Mouse (Mus musculus): ENCODE measurements around the gene Wdr82. TPM values are rescaled to one million over a fixed set of nuclear protein-coding genes. Genes with fewer than 3 reads are reported as not detected.

The Wdr82 gene
- total and polyA plus RNA-seq, 3 experiments: 15.1 to 103 (median 92.0) TPM

- Histone ChIP-seq H3K4me1 (ENCODE audit: insufficient read depth, low read depth, low read length) (peaks cover 50% of the 10 kb centered on the region), H3K4me3 (ENCODE audit: low read depth, low read length) (no peak overlapping the region), H3K36me3 (replicated peaks) (peaks cover 66% of the 10 kb centered on the region), H3K27me3 (ENCODE audit: insufficient read depth, low read length) (no peaks in the 10 kb centered on the region), H3K9me3 (replicated peaks) (no peaks in the 10 kb centered on the region)
- DNase-seq (ENCODE audit: low spot score): no peak
- TF ChIP-seq TAL1 (conservative IDR thresholded peaks at IDR 0.05; ENCODE audit: low read depth, low read length) (no peak), POLR2AphosphoS5 (IDR thresholded peaks at IDR 0.05; ENCODE audit: insufficient replicate concordance, low read depth, low read length) (no peak), GATA1 (IDR thresholded peaks at IDR 0.05; ENCODE audit: borderline replicate concordance, low read length) (no peak), CTCF (IDR thresholded peaks at IDR 0.05; ENCODE audit: low read depth, low read length) (no peak), GATA2 (IDR thresholded peaks at IDR 0.05; ENCODE audit: borderline replicate concordance, low read depth, low read length) (no peak)
- ATAC-seq (ENCODE audit: extremely low read depth, insufficient number of reproducible peaks, low FRiP score, poor library complexity, severe bottlenecking): no peak
Observed at GRCm38 (mm10) chr9:106175552-106176200, 4.9 kb downstream of the Wdr82 start.

GRCm38 (mm10) chr9:106176769-106177168, 6.0 kb downstream of the Wdr82 start:
- TF ChIP-seq GATA1 (IDR thresholded peaks at IDR 0.05; ENCODE audit: borderline replicate concordance, low read length): no peak
- TF ChIP-seq GATA2 (IDR thresholded peaks at IDR 0.05; ENCODE audit: borderline replicate concordance, low read depth, low read length): no peak
- no peak for TF ChIP-seq POLR2AphosphoS5 (IDR thresholded peaks at IDR 0.05; ENCODE audit: insufficient replicate concordance, low read depth, low read length)
- no peak for TF ChIP-seq CTCF (IDR thresholded peaks at IDR 0.05; ENCODE audit: low read depth, low read length)
- TF ChIP-seq TAL1 (conservative IDR thresholded peaks at IDR 0.05; ENCODE audit: low read depth, low read length): no peak
- H3K36me3 ChIP-seq (replicated peaks): peaks cover 77% of the 10 kb centered on the region
- H3K4me3 ChIP-seq (ENCODE audit: low read depth, low read length): no peak overlapping the region
- DNase-seq (ENCODE audit: low spot score) (no peak), ATAC-seq (ENCODE audit: extremely low read depth, insufficient number of reproducible peaks, low FRiP score, poor library complexity, severe bottlenecking) (no peak)
- no peaks in the 10 kb centered on the region for H3K27me3 ChIP-seq (ENCODE audit: insufficient read depth, low read length)
- no peaks in the 10 kb centered on the region for H3K9me3 ChIP-seq (replicated peaks)
- H3K4me1 ChIP-seq (ENCODE audit: insufficient read depth, low read depth, low read length): peaks cover 52% of the 10 kb centered on the region

GRCm38 (mm10) chr9:106177799-106178198, 7.1 kb downstream of the Wdr82 start:
- no peaks in the 10 kb centered on the region for H3K9me3 ChIP-seq (replicated peaks)
- ATAC-seq (ENCODE audit: extremely low read depth, insufficient number of reproducible peaks, low FRiP score, poor library complexity, severe bottlenecking) (no peak), DNase-seq (ENCODE audit: low spot score) (no peak)
- H3K27me3 ChIP-seq (ENCODE audit: insufficient read depth, low read length): no peaks in the 10 kb centered on the region
- no peak overlapping the region for H3K4me3 ChIP-seq (ENCODE audit: low read depth, low read length)
- peaks cover 52% of the 10 kb centered on the region for H3K4me1 ChIP-seq (ENCODE audit: insufficient read depth, low read depth, low read length)
- H3K36me3 ChIP-seq (replicated peaks): peaks cover 88% of the 10 kb centered on the region
- no peak for TF ChIP-seq CTCF (IDR thresholded peaks at IDR 0.05; ENCODE audit: low read depth, low read length)
- no peak for TF ChIP-seq TAL1 (conservative IDR thresholded peaks at IDR 0.05; ENCODE audit: low read depth, low read length)
- TF ChIP-seq POLR2AphosphoS5 (IDR thresholded peaks at IDR 0.05; ENCODE audit: insufficient replicate concordance, low read depth, low read length): no peak
- TF ChIP-seq GATA1 (IDR thresholded peaks at IDR 0.05; ENCODE audit: borderline replicate concordance, low read length): no peak
- TF ChIP-seq GATA2 (IDR thresholded peaks at IDR 0.05; ENCODE audit: borderline replicate concordance, low read depth, low read length): no peak

- Histone ChIP-seq H3K36me3 (replicated peaks) (peaks cover 94% of the 10 kb centered on the region), H3K27me3 (ENCODE audit: insufficient read depth, low read length) (no peaks in the 10 kb centered on the region), H3K4me3 (ENCODE audit: low read depth, low read length) (no peak overlapping the region), H3K4me1 (ENCODE audit: insufficient read depth, low read depth, low read length) (peaks cover 41% of the 10 kb centered on the region), H3K9me3 (replicated peaks) (no peaks in the 10 kb centered on the region)
- DNase-seq (ENCODE audit: low spot score) (no peak), ATAC-seq (ENCODE audit: extremely low read depth, insufficient number of reproducible peaks, low FRiP score, poor library complexity, severe bottlenecking) (no peak)
- TF ChIP-seq CTCF (IDR thresholded peaks at IDR 0.05; ENCODE audit: low read depth, low read length) (no peak), TAL1 (conservative IDR thresholded peaks at IDR 0.05; ENCODE audit: low read depth, low read length) (no peak), POLR2AphosphoS5 (IDR thresholded peaks at IDR 0.05; ENCODE audit: insufficient replicate concordance, low read depth, low read length) (no peak), GATA2 (IDR thresholded peaks at IDR 0.05; ENCODE audit: borderline replicate concordance, low read depth, low read length) (no peak), GATA1 (IDR thresholded peaks at IDR 0.05; ENCODE audit: borderline replicate concordance, low read length) (no peak)
Observed at GRCm38 (mm10) chr9:106179454-106179853, 8.7 kb downstream of the Wdr82 start.

GRCm38 (mm10) chr9:106179964-106180363, 9.2 kb downstream of the Wdr82 start:
- no peak for ATAC-seq (ENCODE audit: extremely low read depth, insufficient number of reproducible peaks, low FRiP score, poor library complexity, severe bottlenecking)
- Histone ChIP-seq H3K27me3 (ENCODE audit: insufficient read depth, low read length) (no peaks in the 10 kb centered on the region), H3K9me3 (replicated peaks) (no peaks in the 10 kb centered on the region), H3K4me3 (ENCODE audit: low read depth, low read length) (no peak overlapping the region), H3K4me1 (ENCODE audit: insufficient read depth, low read depth, low read length) (peaks cover 38% of the 10 kb centered on the region), H3K36me3 (replicated peaks) (peaks cover 94% of the 10 kb centered on the region)
- no peak for DNase-seq (ENCODE audit: low spot score)
- TF ChIP-seq CTCF (IDR thresholded peaks at IDR 0.05; ENCODE audit: low read depth, low read length) (no peak), GATA2 (IDR thresholded peaks at IDR 0.05; ENCODE audit: borderline replicate concordance, low read depth, low read length) (no peak), POLR2AphosphoS5 (IDR thresholded peaks at IDR 0.05; ENCODE audit: insufficient replicate concordance, low read depth, low read length) (no peak), GATA1 (IDR thresholded peaks at IDR 0.05; ENCODE audit: borderline replicate concordance, low read length) (no peak), TAL1 (conservative IDR thresholded peaks at IDR 0.05; ENCODE audit: low read depth, low read length) (no peak)

- peaks cover 100% of the 10 kb centered on the region for H3K36me3 ChIP-seq (replicated peaks)
- ATAC-seq (ENCODE audit: extremely low read depth, insufficient number of reproducible peaks, low FRiP score, poor library complexity, severe bottlenecking): no peak
Observed at GRCm38 (mm10) chr9:106182146-106182545, 11.4 kb downstream of the Wdr82 start.

More at GRCm38 (mm10) chr9:106182146-106182545, 11.4 kb downstream of the Wdr82 start:
- TF ChIP-seq GATA2 (IDR thresholded peaks at IDR 0.05; ENCODE audit: borderline replicate concordance, low read depth, low read length) (no peak), TAL1 (conservative IDR thresholded peaks at IDR 0.05; ENCODE audit: low read depth, low read length) (no peak), GATA1 (IDR thresholded peaks at IDR 0.05; ENCODE audit: borderline replicate concordance, low read length) (no peak), CTCF (IDR thresholded peaks at IDR 0.05; ENCODE audit: low read depth, low read length) (no peak), POLR2AphosphoS5 (IDR thresholded peaks at IDR 0.05; ENCODE audit: insufficient replicate concordance, low read depth, low read length) (no peak)
- no peaks in the 10 kb centered on the region for H3K9me3 ChIP-seq (replicated peaks)
- H3K27me3 ChIP-seq (ENCODE audit: insufficient read depth, low read length): no peaks in the 10 kb centered on the region
- no peak for DNase-seq (ENCODE audit: low spot score)
- H3K4me1 ChIP-seq (ENCODE audit: insufficient read depth, low read depth, low read length): peaks cover 16% of the 10 kb centered on the region
- no peak overlapping the region for H3K4me3 ChIP-seq (ENCODE audit: low read depth, low read length)

Data from G1E (cell line).